Mouse (Mus musculus): ENCODE data around the gene Clk1.

The Clk1 gene

DNA sequence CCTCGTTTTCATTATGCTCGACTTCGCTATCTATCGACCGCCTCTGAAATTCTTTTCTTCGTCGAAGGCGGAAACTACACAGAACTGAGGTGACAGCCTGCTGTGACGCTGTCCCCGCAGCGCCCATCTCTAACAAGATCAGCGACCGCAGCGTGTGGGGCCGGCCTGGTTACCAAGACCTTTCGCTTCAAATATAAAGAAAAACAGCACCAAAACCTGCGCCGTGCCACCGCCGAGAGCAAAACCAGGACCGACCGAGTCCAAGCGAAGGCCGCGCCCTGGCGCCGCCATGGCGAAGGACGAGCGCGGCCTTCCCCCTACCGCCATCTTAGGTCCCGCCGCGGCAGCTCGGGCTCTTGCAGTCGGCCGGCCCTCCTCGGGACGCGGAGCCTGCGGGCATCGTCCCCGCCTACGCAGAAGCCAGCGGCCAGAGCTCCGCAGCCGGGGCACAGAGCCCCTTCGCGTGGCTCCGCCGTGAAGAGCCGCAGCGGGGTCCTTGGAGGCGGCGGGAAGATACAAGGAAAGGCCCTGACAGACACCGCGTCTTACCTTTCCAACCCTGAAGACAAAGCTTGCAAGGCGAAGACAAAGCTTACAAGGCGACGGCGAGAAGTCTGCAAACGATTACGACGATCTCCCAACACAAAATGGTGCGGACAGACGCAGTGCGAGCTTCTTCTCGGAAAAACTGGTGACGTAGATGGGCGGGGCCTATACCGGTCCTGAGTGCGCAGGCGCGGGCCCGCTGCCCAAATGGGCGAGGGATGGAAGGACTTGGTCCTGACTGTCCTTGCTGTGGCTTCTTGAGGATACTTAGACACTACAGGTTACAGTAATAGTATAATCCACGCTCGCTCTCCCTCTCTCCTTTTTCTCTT is at the start of gene Clk1:
Gene Clk1, minus strand, starts transcription at position 696 of the 878 bp plus-strand sequence.
- peak; percentile 99 for DNase-seq

DNA sequence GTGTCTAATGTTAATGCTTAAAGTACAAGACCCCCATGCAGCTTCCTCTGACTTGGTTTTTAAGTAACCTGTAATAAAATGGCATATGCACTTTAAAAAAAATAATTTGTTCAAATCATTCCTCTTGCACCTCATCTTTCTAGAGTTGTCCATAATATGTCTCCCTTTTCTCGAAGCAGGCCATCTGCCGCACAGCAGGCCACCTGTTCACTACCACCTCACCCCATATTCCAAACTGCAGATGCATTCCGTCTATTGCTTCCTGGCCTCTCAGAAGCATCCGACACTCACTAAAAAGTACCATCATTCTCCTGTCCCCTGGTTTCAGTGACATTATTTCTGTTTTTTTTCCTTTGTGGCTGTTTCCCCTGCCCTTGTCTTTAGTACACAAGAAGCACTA is 41.7 kb upstream of the Clk1 start:
- peak; percentile 23 to 32 for DNase-seq

DNA sequence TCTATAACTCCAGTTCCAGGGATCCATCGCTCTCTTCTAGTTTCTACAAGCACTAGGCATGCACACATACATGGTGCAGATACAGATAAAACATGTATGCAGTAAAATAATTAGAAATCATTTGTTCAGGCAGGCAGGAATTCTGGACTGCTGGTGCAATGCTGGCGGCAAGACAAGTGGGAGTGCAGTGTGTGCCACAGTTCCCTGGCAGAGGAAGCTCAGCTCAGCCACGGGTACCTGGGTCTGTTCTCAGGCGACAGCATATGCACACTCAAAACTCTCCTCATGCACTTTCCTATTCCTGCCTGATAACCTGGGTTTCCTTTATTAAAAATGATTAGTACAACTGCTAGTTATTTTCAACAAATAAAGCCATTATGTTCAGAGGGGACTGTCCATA is 41.2 kb upstream of the Clk1 start:
- peak; percentile 35 to 36 for DNase-seq

DNA sequence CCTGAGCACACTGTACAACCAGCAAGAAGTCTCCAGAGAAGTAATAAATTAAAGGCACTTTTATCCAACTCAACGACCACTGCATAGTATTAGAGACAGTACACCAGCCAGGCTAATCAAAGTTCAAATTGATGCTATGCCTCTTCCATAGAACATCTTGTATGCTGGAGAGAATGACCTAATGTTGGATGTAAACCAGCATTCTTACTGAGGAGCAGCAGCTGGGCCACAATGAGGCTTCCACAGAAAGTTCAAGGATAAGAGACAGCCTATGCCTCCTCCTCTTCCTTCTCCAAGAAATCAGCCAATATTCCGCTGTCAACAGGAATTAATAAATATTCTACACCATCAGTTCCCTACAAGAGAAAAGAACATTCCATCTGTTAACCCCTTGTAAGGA is 40.1 kb upstream of the Clk1 start:
- no peak for DNase-seq

DNA sequence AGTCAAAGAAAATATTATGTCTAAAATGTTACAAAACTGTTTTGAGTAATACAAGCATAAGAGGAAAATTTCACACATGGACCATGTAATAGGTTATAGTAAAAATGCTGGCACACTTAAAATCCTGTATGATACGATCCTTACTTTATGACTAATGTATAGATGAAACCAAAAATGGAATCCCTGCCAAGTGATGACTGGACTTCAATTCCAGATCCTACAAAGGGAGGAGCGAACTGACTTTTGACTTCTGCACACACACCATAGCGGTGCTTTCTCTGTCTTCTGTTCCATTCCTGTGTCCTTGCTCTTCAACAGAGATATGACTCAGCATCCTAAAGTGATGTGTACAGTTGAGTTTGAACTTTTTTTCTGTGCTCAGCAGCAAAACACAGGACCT is 36.7 kb upstream of the Clk1 start:
- DNase-seq = no peak

DNA sequence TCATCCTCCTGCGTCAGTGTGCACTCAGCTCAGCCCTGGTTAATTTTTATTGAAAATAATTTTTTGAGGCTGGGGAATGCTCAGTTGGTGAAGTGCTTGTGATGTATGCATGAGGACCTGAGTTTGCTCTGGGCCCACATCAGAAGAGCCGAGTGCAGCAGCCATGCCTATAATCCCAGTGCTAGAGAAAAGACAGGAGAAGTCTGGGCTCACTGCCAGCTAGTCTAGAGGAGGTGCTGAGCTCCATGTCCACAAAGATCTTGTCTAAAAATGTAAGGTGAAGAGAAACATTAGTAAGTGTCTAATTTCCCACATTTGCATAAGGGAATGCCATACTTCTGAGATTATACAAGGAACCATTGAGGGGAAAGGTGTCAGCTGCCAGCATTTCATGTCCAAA is 35.0 kb upstream of the Clk1 start:
- DNase-seq = peak; percentile 59 to 60

DNA sequence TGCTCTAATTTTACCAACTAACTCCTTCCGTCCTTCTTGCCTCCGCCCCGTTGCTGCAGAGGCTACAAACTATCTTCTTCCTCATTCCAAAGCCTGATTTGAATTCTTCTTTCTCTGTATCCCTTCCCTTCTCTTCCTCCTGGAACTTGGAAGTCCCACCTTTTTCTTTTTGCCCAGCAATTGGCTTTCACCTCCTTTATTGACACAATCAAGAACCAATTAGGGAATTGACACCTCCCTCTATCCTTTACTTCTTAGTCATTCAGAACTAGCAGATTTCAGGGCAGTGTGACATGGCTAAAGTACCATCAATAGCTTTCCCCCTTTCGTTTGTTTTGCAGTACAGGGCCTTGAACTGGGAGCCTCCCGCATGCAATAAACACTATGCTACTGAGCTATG is 34.3 kb upstream of the Clk1 start:
- no peak for DNase-seq

DNA sequence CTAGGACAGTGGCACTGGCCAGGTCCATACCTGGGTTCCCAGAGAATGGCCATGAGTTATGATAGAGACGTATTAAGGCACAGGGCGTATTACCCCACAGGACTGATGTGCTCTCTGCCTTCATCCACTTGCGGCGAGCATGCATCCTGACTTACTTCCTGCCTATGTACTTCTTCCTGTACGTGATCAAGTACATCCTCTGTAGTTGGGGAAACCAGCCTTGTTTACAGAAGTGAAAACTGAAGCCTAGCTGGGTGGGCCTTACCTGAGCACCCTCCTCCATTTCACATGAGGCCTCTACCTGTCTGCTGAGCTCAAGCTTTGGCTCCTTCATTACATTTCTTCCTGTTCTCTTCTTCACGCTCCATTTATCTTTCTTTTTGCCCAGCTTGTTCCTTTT is 30.4 kb upstream of the Clk1 start:
- no peak for DNase-seq

DNA sequence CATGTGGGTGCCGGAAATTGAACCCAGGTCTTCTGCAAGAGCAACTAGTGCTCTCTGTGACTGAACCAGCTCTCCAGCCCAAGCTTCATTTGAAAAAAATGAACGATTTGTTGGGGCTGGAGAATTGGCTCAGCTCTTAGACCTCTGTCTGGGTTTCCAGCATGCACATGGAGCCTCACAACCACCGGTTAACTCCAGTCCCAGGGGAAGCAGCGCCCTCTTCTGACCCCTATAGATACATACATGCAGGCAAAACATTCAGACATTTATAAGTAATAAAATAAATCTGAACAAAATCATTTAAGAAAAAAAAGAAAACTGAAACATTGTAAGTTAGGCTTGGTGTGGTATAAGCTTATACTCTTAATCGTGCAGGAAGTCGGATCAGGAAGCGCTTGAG is 24.5 kb upstream of the Clk1 start:
- DNase-seq = no peak

DNA sequence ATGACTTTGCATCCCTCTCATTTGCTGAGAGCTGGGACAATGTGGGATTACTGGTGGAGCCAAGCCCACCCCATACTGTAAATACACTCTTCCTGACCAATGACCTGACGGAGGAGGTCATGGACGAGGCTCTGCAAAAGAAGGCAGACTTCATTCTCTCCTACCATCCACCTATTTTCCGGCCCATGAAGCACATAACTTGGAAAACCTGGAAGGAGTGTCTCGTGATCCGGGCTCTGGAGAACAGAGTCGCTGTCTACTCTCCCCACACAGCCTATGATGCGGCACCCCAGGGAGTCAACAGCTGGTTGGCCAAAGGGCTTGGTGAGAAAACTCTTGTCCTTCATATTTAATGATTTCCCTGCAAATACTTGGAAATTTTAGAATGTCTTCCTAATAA is 23.9 kb upstream of the Clk1 start:
- DNase-seq = no peak

DNA sequence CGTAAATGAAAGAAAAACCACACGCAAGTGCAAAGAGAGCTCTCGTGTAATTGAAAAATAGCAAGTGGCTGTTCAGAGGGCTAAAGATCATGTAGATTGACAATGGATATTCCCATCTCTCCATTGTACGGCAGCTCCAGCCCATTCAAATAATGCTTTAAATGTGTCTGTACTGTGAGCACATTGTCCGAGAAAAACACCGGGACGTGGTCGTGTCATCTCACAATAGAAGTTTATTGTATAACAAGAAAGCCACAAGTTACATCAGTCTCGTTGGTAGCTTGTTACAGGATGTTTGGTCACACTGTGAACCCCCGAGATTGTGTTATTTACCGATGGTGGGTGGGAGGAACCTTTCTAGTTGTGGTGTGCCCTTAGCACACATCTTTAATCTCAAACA is 22.0 kb upstream of the Clk1 start:
- DNase-seq = no peak

DNA sequence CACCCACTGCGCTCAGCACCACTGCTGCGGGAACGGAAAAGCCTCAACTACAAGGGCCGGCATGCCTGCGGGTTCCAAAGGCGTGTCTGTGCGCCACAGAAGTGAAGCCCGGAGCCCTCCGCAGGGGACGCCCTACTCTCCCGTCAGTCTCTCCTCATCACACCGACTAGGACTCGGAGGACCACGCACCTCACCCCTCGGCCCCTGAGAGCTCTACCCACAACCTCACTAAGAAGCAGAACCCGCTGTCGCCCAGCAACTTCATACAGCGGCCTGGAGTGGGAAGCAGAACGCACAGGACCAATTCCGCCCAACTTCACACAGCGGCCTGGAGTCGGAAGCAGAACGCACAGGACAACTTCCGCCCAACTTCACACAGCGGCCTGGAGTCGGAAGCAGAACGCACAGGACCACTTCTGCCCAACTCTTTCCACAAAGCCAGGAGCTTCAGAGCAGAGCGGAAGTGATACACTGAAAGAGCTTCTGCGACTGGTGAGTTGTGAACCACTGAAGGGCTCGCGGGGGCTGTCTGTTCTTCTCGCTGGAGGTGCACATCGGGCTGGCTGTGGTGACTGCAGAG is 21.4 kb upstream of the Clk1 start, which contains the start of the genes Nif3l1 and Ppil3:
Gene Nif3l1, plus strand, starts transcription at position 9 of the 580 bp plus-strand sequence.
Gene Ppil3, minus strand, starts transcription at position 344 of the 580 bp plus-strand sequence.
- peak; percentile 85 to 86 for DNase-seq

DNA sequence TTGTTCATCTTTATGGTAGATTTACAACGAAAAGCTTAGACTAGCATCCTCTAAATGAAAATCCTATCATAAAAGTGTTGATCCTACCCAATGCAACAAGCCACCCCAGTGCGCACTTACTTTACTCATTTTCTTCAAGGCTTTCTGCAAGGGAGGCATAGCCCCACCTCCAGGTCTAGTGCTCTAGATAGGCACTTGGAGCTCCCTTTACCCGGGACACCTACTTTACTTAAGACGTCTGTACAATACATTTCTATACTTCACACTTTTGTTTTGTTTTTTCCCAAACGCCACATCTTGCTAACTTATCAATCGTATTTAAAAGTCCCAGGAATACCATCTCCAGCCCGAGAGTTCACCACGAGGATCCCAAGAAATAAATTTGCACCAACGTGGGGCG is 20.8 kb upstream of the Clk1 start:
- no peak for DNase-seq

DNA sequence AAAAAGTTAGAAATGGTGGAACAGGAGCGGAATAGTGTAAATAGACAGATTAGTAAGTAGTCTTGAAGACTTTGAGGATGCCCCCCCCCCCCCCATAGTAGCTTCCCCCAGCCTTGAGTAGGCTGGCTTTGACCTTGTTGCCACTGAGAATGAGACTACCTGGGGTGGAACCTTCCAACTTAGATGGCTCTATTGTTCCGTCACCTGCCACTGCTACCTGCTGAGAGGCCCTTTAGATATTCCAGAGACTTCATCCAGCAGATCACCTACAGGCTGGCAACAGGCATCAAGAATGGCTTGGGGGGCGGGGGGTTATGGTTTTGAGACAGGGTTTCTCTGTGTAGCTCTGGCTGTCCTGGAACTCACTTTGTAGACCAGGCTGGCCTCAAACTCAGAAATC is 685 bp upstream of the Clk1 start:
- peak in 1 of 2 experiments; percentile 18 for DNase-seq

DNA sequence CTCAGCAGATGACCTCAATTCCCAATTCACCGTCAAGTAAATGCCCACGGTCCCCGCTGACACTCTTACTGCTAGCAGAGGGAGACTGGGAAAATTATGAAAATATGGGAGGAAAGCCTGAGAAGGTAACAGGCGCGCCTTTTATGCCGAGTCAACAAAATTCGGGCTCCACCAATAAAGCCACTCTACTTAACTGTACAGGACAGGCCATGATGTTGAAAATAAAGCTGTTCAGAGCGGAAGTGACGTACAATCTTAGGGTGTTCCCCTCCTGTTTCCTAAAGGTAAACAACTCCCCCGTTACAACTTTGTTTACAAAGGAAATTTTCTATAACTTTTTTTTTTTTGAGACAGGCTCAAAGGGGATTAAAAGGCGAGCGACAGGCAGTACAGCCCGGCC is 987 bp downstream of the Clk1 start:
- DNase-seq = peak; percentile 21 to 65

DNA sequence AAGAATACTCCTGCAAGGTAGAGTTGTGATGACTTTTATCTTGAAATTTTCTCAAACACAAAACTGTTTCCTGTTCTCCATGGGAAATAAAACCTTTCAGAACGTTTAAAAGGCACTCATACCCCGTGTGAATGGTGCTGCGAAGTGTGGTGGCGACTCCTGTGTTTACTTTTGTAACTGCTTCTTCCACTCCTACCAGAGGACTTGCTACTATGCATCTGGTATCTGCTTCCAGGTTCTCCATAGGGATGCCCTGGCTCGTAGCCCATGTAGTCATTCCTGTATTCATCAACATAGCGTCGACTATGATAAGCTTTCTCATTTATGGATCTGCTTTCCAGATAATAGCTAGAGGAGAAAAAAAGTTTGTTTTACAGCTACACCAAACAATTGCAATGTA is 2.9 kb downstream of the Clk1 start:
- peak; percentile 75 to 81 for DNase-seq

DNA sequence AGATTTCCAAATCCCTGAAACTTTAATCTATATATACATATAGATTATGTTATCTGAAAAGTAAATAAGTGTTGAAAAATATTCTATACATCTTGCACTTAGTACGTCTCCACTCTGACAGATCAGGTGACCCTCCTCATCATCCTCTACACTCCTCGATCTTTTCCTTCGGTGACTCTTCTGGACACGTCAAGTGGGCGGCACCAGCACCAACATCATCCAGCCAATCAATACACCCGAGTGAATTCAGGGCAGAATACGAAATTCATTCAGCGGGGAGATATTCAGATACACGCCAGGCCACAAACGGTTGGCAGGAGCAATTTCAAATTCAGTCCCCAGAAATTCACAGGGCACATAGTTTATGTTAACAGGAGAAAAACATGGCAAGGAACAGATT is 3.8 kb downstream of the Clk1 start:
- no peak for DNase-seq

DNA sequence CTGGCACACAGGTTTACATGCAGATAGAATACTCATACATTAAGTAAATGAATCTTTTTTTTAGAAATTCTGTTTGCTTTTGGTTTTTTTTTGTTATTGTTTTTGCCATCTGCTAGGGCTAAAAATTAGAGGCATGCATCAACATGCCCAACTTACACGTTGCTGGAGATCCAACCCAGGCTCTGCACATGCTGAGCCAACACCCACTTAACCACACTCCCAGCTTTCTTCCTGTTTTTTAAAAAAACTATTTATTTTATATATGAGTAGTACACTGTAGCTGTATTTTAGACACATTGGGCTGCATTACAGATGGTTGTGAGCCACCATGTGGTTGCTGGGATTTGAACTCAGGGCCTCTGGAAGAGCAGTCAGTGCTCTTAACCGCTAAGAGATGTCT is 7.8 kb downstream of the Clk1 start:
- DNase-seq = no peak

DNA sequence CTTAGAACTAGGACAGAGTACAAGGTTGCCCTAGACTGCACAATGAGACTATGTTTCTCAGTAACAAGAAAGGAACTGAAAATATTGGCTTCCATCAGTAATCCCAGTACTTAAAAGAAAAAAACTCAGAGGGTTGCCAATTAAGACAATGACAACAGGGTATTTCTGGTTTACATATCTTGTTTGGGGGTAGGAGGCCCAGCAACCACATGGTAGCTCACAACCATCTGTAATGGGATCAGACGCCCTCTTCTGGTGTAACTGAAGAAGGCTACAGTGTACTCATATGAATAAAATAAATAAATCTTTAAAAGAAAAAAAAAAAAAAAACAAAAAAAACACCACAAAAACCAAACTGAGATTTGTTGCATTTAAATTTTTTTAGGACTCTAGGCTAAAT is 8.4 kb downstream of the Clk1 start:
- no peak for DNase-seq

DNA sequence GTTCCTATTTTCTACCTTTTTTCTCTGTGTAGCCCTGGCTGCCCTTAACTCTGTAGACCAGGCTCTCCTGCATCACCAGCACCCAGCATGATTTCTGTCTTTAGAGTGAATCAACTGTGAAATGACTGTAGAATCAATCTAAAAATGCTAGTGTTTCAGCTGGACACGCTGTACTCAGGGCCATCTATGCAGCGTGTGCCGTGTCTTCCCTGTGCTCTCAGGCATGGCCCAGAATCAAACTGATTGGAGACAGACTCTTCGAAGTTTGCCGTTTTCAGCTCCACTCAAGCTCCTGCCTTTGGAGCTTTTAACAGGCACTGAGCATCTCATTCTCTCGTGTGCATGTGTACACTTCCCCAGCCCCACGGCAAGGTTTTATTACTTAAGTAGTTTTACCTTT is 13.1 kb downstream of the Clk1 start:
- DNase-seq = no peak

DNA sequence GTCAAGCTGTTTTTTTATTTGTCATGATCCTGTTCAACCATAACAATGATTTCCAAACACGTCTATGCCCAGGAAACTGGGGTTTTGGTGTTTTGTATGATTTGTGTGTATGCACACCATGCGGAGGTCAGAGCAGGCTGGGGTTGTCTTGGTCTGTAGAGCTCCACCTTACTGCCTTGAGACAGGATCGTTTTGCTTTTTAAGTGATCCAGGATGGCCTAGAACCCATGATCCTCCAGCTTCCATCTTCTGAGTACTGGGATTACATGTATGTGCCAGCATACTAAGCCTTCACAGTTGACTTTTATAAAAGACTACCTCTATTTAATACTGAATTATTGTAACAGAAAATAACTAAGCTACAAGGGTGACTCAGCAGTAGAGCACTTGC is 13.7 kb downstream of the Clk1 start:
- no peak for DNase-seq

DNA sequence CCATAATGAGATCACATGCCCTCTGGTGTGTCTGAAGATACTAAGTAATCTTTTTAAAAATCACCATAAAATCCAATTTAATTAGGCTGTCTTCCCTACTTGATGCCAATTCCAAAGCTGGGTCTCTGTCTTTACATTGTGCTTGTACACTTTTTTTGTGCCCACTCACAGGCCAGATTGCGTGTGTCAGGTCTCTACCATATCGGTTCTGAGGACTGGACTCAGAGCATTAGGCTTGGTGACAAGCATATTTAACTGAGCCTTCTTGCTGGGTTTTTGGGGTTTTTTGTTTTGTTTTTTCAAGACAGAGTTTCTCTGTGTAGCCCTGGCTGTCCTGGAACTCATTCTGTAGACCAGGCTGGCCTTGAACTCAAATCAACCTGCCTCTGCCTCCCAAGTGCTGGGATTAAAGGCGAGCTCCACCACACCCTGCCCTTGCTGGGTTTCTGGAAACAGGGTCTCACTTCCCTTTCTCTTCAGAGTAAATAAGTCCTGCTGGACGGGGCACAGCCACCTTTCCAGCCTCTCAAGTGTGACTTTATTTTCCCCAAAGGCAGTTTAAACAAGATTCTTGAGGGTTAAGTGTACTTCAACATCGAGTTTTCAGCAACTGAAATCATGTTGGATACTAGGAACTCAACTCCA is 14.2 kb downstream of the Clk1 start:
- DNase-seq = no peak

DNA sequence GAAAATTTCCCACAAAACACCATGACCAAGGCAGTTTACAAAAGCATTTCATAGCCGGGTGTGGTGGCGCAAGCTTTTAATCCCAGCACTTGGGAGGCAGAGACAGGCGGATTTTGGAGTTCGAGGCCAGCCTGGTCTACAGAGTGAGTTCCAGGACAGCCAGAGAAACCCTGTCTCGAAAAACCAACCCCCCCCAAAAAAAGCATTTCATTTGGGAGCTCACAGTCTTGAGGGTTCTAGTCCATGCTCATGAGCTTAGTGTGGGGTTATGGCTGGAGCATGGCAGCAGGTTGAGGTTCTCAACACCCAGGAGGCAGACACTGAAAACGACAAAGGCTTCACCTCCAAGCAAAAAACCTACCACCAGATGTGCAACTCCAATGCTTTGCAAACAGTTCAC is 15.7 kb downstream of the Clk1 start:
- DNase-seq = no peak

DNA sequence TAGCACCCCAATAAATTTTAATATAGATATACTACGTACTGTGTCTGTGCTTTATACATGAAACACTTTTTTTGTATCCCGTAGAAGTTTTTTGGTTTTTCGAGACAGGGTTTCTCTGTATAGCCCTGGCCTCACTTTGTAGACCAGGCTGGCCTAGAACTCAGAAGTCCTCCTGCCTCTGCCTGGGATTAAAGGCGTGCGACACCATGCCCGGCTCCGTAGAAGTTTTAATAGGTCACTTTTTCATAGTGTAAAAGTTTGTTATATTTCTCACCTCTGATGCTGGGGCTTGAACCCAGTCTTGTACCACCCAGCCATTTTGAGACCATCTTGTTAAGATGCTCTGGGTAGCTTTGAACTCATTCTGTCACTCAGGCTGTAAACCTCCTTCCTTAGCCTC is 16.5 kb downstream of the Clk1 start:
- DNase-seq = no peak

Measured in cerebellum, postnatal 10 days (tissue).